Mouse (Mus musculus): Measurements from ENCODE around the gene Atg4a. TPM values are rescaled to one million over a fixed set of nuclear protein-coding genes. Genes with fewer than 3 reads are reported as not detected.
A peak's percentile ranks its signal among the peaks of the same experiment; 100 is the strongest.

Atg4a gene
- polyA plus RNA-seq (2014; fragmentation: Nextera tagmentation; extraction: Ambion mirVana), result 16.7 and 22.6 TPM in 2 replicates

DNA sequence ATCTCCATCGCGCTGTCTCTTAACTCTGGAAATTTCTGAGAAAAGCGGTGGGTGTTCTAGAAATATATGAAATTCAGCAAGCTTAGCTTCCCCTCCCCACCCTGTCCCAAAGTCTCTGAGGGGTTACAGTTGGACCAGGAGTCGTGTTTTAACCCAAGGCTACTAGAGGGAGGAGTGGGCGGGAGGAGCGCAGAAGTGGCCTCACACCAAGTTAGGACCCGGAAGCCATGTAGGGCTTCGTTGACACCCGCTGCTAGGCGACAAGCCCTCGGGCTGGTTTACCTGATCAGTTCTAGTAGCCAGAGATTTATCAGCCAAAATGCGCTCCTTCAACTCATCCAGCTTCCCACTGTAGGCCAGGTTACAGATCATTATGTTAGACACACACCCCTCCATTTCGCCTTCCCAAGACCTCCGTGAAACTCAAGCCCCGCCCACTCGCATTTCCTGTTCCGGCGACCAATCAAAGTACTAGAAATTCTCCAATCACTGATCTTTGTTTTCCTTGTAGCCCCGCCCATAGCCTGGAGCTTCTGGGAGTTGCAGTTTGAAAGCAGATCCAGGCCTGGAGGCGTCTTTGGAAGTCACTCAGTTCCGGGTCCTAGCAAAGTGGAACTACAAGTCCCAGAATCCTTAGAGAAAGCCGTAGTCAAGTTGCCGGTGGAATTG lies at the start of gene Atg4a, which contains the start of gene Psmd10:
TSS of gene Atg4a (plus strand) at position 636 of the 669 bp plus-strand sequence.
TSS of gene Psmd10 (minus strand) at position 457 of the 669 bp plus-strand sequence.
- H3K9ac ChIP-seq (replicated peaks; ENCODE audit: low read length), result peak within 1 kb of the TSS; percentile 37
- H3K4me2 ChIP-seq (ENCODE audit: low read depth, low read length), result peak within 1 kb of the TSS; percentile 40
- peak; percentile 98 for ATAC-seq (replicated peaks; ENCODE audit: insufficient number of reproducible peaks, low FRiP score, low TSS enrichment, low read depth)
- H3K4me3 ChIP-seq (ENCODE audit: low read depth, low read length), result peak within 1 kb of the TSS; percentile 44
- H3K9me3 ChIP-seq (replicated peaks; ENCODE audit: control insufficient read depth, low read length), result no peaks in the 10 kb centered on the region
- H3K4me1 ChIP-seq (ENCODE audit: control insufficient read depth, insufficient read depth, low read length), result no peaks in the 10 kb centered on the region
- peak; percentile 92 for DNase-seq (ENCODE audit: low spot score)
- no peaks in the 10 kb centered on the region for H3K36me3 ChIP-seq (replicated peaks; ENCODE audit: control insufficient read depth, insufficient read depth, low read depth, low read length)
- H3K27ac ChIP-seq (replicated peaks; ENCODE audit: low read depth, low read length), result no peak within 1 kb of the TSS
- no peaks in the 10 kb centered on the region; the same call in 1 of the 2 replicates for H3K27me3 ChIP-seq (ENCODE audit: control insufficient read depth, insufficient read depth, low read length)
- 15% methylated on average over 23 of the region's 23 CpGs for WGBS

DNA sequence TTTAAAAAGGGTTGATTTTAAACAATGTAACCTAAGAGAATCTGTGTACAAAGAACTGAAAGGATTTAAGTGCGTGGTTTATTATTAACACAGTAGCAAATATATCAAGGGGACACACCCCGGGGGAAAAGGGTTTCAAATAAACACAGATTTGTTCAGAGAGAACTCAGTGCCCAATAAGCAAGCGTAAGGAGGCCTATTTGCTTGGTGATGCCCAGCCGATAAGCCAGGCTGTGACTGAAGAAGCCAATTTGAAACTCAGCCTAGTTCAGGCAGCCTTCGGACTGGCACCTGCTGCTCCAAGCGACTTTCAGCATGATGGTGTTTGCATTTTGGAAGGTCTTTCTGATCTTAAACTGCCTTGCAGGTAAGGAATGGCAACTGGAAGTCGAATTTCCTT lies 49.3 kb upstream of the Atg4a start, which contains the start of gene Vsig1:
TSS of gene Vsig1 (plus strand) at position 249 of the 400 bp plus-strand sequence.
- WGBS, result 71% methylated on average over 7 of the region's 7 CpGs
- no peak within 1 kb of the TSS for H3K4me2 ChIP-seq (ENCODE audit: low read depth, low read length)
- H3K36me3 ChIP-seq (replicated peaks; ENCODE audit: control insufficient read depth, insufficient read depth, low read depth, low read length), result no peaks in the 10 kb centered on the region
- H3K9ac ChIP-seq (replicated peaks; ENCODE audit: low read length), result no peak within 1 kb of the TSS
- no peaks in the 10 kb centered on the region for H3K9me3 ChIP-seq (replicated peaks; ENCODE audit: control insufficient read depth, low read length)
- H3K27ac ChIP-seq (replicated peaks; ENCODE audit: low read depth, low read length), result no peak within 1 kb of the TSS
- H3K4me1 ChIP-seq (ENCODE audit: control insufficient read depth, insufficient read depth, low read length), result no peaks in the 10 kb centered on the region
- ATAC-seq (replicated peaks; ENCODE audit: insufficient number of reproducible peaks, low FRiP score, low TSS enrichment, low read depth) (no peak), DNase-seq (ENCODE audit: low spot score) (no peak)
- H3K4me3 ChIP-seq (ENCODE audit: low read depth, low read length), result no peak within 1 kb of the TSS
- no peaks in the 10 kb centered on the region for H3K27me3 ChIP-seq (ENCODE audit: control insufficient read depth, insufficient read depth, low read length)

DNA sequence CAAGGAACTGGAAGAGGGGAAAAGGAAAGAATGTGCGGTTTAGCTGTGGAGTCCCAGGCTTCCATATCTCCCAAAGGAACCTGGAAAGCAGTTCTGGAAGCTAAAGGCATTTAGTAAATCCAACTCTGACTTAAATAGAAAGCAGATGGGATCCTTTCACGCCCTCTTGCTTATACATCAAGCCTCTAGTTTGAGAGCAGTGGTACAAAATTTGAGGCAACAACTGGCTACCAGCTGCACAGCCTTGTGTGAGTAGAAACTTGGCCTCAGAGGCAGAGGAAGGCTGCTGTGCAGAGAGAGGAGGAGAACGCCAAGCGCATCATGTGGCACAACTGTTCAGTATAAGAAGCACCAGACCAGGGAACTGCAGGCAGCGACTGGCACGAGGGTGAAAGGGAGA lies 35.4 kb upstream of the Atg4a start:
- ATAC-seq (replicated peaks; ENCODE audit: insufficient number of reproducible peaks, low FRiP score, low TSS enrichment, low read depth), result no peak
- Histone ChIP-seq H3K9me3 (replicated peaks; ENCODE audit: control insufficient read depth, low read length) (no peaks in the 10 kb centered on the region), H3K9ac (replicated peaks; ENCODE audit: low read length) (no peak overlapping the region), H3K27me3 (ENCODE audit: control insufficient read depth, insufficient read depth, low read length) (no peaks in the 10 kb centered on the region; the same call in 1 of the 2 replicates), H3K4me1 (ENCODE audit: control insufficient read depth, insufficient read depth, low read length) (no peaks in the 10 kb centered on the region), H3K4me3 (ENCODE audit: low read depth, low read length) (no peak overlapping the region), H3K36me3 (replicated peaks; ENCODE audit: control insufficient read depth, insufficient read depth, low read depth, low read length) (no peaks in the 10 kb centered on the region), H3K4me2 (ENCODE audit: low read depth, low read length) (no peak overlapping the region), H3K27ac (replicated peaks; ENCODE audit: low read depth, low read length) (no peak overlapping the region)
- 67% methylated on average over 6 of the region's 6 CpGs for WGBS
- DNase-seq (ENCODE audit: low spot score), result peak; percentile 40

DNA sequence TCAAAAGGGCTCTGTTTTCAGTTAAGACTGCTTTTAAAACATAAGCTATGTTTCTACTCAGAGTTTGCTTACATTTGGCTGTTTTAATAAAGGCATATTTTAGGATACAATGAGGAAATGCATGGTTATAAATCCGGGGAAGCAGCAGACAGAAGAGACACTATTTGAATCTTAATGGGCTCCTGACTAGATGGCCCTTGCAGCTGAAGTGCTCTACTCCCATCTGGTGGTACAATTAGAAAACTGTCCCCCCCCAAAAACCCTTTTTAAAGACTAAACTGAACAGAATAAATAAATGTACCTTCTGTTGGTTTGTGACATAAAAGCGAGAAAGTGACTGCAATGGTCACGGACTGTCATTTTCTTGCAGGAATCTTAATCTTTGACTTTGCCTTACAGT lies 24.6 kb upstream of the Atg4a start:
- Histone ChIP-seq H3K27me3 (ENCODE audit: control insufficient read depth, insufficient read depth, low read length) (no peaks in the 10 kb centered on the region; the same call in 1 of the 2 replicates), H3K36me3 (replicated peaks; ENCODE audit: control insufficient read depth, insufficient read depth, low read depth, low read length) (no peaks in the 10 kb centered on the region), H3K4me2 (ENCODE audit: low read depth, low read length) (no peak overlapping the region), H3K9me3 (replicated peaks; ENCODE audit: control insufficient read depth, low read length) (no peaks in the 10 kb centered on the region), H3K9ac (replicated peaks; ENCODE audit: low read length) (no peak overlapping the region), H3K4me3 (ENCODE audit: low read depth, low read length) (no peak overlapping the region), H3K27ac (replicated peaks; ENCODE audit: low read depth, low read length) (no peak overlapping the region), H3K4me1 (ENCODE audit: control insufficient read depth, insufficient read depth, low read length) (no peaks in the 10 kb centered on the region)
- 69% methylated on average over 3 of the region's 3 CpGs for WGBS
- DNase-seq (ENCODE audit: low spot score) (no peak), ATAC-seq (replicated peaks; ENCODE audit: insufficient number of reproducible peaks, low FRiP score, low TSS enrichment, low read depth) (no peak)

DNA sequence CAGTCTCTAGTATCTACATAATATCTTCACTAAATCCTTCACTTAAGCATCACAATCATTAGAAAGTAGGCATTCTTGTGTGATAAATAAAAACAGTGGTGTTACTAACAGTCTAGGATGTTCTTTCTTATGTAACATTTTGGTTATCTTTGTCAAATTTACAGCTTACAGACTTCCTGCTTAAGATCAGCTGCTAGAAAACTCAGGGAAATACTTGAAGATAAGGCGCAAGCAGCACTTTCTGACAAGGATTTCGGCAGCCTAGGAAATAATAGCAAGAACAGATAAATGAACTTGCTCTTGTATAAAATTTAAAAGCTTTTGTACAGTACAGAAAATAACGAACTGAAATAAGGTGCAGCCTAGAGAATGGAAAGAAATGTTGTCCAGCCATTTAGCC lies 23.4 kb upstream of the Atg4a start:
- H3K9ac ChIP-seq (replicated peaks; ENCODE audit: low read length), result no peak overlapping the region
- 86% methylated on average over 3 of the region's 3 CpGs for WGBS
- no peaks in the 10 kb centered on the region; the same call in 1 of the 2 replicates for H3K27me3 ChIP-seq (ENCODE audit: control insufficient read depth, insufficient read depth, low read length)
- no peak for ATAC-seq (replicated peaks; ENCODE audit: insufficient number of reproducible peaks, low FRiP score, low TSS enrichment, low read depth)
- DNase-seq (ENCODE audit: low spot score), result no peak
- H3K36me3 ChIP-seq (replicated peaks; ENCODE audit: control insufficient read depth, insufficient read depth, low read depth, low read length), result no peaks in the 10 kb centered on the region
- H3K9me3 ChIP-seq (replicated peaks; ENCODE audit: control insufficient read depth, low read length), result no peaks in the 10 kb centered on the region
- no peak overlapping the region for H3K4me2 ChIP-seq (ENCODE audit: low read depth, low read length)
- H3K4me3 ChIP-seq (ENCODE audit: low read depth, low read length), result no peak overlapping the region
- H3K4me1 ChIP-seq (ENCODE audit: control insufficient read depth, insufficient read depth, low read length), result no peaks in the 10 kb centered on the region
- no peak overlapping the region for H3K27ac ChIP-seq (replicated peaks; ENCODE audit: low read depth, low read length)

DNA sequence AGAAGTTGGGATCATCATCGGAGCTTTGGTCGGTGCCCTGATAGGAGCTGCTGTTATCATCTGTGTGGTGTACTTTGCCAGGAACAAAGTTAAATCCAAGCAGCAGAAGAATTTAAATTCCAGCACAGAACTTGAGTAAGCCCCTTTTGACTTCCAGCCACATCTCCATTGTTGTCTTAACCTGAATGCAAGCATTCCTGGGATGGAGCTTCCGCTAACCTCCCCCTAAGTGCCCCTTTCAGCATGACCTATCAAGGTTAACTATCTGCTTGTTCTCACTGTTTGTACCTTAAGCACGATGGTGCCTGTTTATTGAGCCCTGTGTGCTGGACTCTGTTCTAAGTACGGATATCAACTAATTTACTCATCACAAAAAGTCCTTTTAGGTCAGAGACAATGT lies 20.4 kb upstream of the Atg4a start:
- Histone ChIP-seq H3K36me3 (replicated peaks; ENCODE audit: control insufficient read depth, insufficient read depth, low read depth, low read length) (no peaks in the 10 kb centered on the region), H3K27me3 (ENCODE audit: control insufficient read depth, insufficient read depth, low read length) (no peaks in the 10 kb centered on the region), H3K9me3 (replicated peaks; ENCODE audit: control insufficient read depth, low read length) (no peaks in the 10 kb centered on the region), H3K4me1 (ENCODE audit: control insufficient read depth, insufficient read depth, low read length) (no peaks in the 10 kb centered on the region), H3K4me2 (ENCODE audit: low read depth, low read length) (no peak overlapping the region), H3K9ac (replicated peaks; ENCODE audit: low read length) (no peak overlapping the region), H3K4me3 (ENCODE audit: low read depth, low read length) (no peak overlapping the region), H3K27ac (replicated peaks; ENCODE audit: low read depth, low read length) (no peak overlapping the region)
- no peak for DNase-seq (ENCODE audit: low spot score)
- 75% methylated on average over 5 of the region's 5 CpGs for WGBS
- ATAC-seq (replicated peaks; ENCODE audit: insufficient number of reproducible peaks, low FRiP score, low TSS enrichment, low read depth), result no peak

DNA sequence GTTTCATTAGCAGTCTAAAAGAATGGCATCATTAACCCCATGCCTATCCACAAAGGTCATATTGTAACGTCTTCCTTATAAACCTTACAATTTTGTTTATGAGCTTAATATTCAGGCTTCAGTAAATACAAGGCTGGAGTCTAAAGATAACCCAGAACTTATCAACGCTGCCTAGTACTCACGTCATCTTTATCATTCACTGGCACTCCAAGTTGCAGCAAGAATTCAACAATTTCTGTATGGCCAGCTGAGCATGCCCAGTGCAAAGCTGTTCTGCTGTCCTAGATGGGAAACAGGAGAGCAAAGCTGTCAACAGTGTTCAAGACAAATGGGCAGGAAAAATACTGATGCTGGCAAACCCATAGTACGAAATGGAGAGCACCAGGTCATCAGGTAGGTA lies 3.1 kb upstream of the Atg4a start:
- ATAC-seq (replicated peaks; ENCODE audit: insufficient number of reproducible peaks, low FRiP score, low TSS enrichment, low read depth) (no peak), DNase-seq (ENCODE audit: low spot score) (no peak)
- H3K27ac ChIP-seq (replicated peaks; ENCODE audit: low read depth, low read length), result no peak overlapping the region
- H3K4me3 ChIP-seq (ENCODE audit: low read depth, low read length), result no peak overlapping the region
- H3K9ac ChIP-seq (replicated peaks; ENCODE audit: low read length), result no peak overlapping the region
- no peaks in the 10 kb centered on the region for H3K36me3 ChIP-seq (replicated peaks; ENCODE audit: control insufficient read depth, insufficient read depth, low read depth, low read length)
- 91% methylated on average over 4 of the region's 4 CpGs for WGBS
- no peak overlapping the region for H3K4me2 ChIP-seq (ENCODE audit: low read depth, low read length)
- no peaks in the 10 kb centered on the region for H3K4me1 ChIP-seq (ENCODE audit: control insufficient read depth, insufficient read depth, low read length)
- no peaks in the 10 kb centered on the region for H3K9me3 ChIP-seq (replicated peaks; ENCODE audit: control insufficient read depth, low read length)
- H3K27me3 ChIP-seq (ENCODE audit: control insufficient read depth, insufficient read depth, low read length), result no peaks in the 10 kb centered on the region; the same call in 1 of the 2 replicates

DNA sequence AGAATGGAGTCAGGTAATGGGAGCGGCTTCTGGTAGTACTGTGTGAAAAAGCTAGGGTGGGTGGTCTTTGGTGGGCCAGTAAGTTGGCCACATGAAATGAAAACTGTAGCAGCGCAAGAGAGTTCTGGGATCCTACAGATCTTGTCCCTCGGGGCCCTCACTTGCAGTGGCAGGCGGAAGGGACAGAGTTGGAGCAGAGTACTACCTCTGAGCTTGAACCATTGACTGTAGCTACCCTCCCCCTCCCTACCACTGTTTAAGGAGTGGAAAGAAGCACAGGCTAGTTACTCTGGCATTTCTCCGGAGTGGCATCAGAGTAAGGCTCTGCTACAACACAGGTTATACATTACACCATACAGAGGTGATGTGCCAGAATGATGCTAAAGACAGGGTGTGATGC lies 252 bp downstream of the Atg4a start:
- H3K9me3 ChIP-seq (replicated peaks; ENCODE audit: control insufficient read depth, low read length), result no peaks in the 10 kb centered on the region
- H3K27ac ChIP-seq (replicated peaks; ENCODE audit: low read depth, low read length), result no peak overlapping the region
- no peaks in the 10 kb centered on the region; the same call in 1 of the 2 replicates for H3K27me3 ChIP-seq (ENCODE audit: control insufficient read depth, insufficient read depth, low read length)
- H3K4me2 ChIP-seq (ENCODE audit: low read depth, low read length), result peak overlapping the region; percentile 40
- 32% methylated on average over 5 of the region's 5 CpGs for WGBS
- no peak; the same call in 1 of the 2 replicates for ATAC-seq (replicated peaks; ENCODE audit: insufficient number of reproducible peaks, low FRiP score, low TSS enrichment, low read depth)
- H3K9ac ChIP-seq (replicated peaks; ENCODE audit: low read length), result 0 out of 2 replicates have a peak overlapping the region, but pooled peaks have one; percentile 8
- H3K36me3 ChIP-seq (replicated peaks; ENCODE audit: control insufficient read depth, insufficient read depth, low read depth, low read length), result no peaks in the 10 kb centered on the region
- DNase-seq (ENCODE audit: low spot score), result no peak
- H3K4me3 ChIP-seq (ENCODE audit: low read depth, low read length), result peak overlapping the region; percentile 35
- no peaks in the 10 kb centered on the region for H3K4me1 ChIP-seq (ENCODE audit: control insufficient read depth, insufficient read depth, low read length)

Measured in embryonic facial prominence, embryonic 11.5 days (tissue).